Mouse (Mus musculus) midbrain, embryonic 12.5 days (tissue): ENCODE measurements at regions not wholly inside any gene's neighbourhood (a gene's known extent, or its start where the extent isn't known, plus 50 kb on each side); places are given as distances from the start of the nearest gene placed in this dataset.

Experiments
- ATAC-seq: fragments of 200-750 bp; cut with Nextera tagmentation; 2 replicates; pipeline ENCODE4 v1.8.0; 2017; ENCODE audit warnings: low read depth, moderate TSS enrichment, moderate library complexity; ENCODE audit not compliant: low FRiP score
- H3K27ac ChIP-seq: fragments of 300-500 bp; sonication (generic); replicated peaks from 2 replicates; pipeline ENCODE4 v1.5.1; 2016; ENCODE audit warnings: mild to moderate bottlenecking
- H3K27me3 ChIP-seq: fragments of 300-500 bp; sonication (generic); 2 replicates; pipeline ENCODE4 v1.6.1; 2016; ENCODE audit warnings: mild to moderate bottlenecking
- H3K36me3 ChIP-seq: fragments of 300-500 bp; sonication (generic); 2 replicates; pipeline ENCODE4 v1.6.1; 2016
- H3K4me1 ChIP-seq: fragments of 300-500 bp; sonication (generic); 2 replicates; pipeline ENCODE4 v1.6.1; 2016
- H3K4me2 ChIP-seq: fragments of 300-500 bp; sonication (generic); replicated peaks from 2 replicates; pipeline ENCODE4 v1.6.1; 2016; ENCODE audit warnings: mild to moderate bottlenecking, moderate library complexity
- H3K4me3 ChIP-seq: fragments of 300-500 bp; sonication (generic); 2 replicates; pipeline ENCODE4 v1.5.1; 2016; ENCODE audit warnings: mild to moderate bottlenecking
- H3K9ac ChIP-seq: fragments of 300-500 bp; sonication (generic); replicated peaks from 2 replicates; pipeline ENCODE4 v1.6.1; 2016; ENCODE audit warnings: mild to moderate bottlenecking, moderate library complexity
- H3K9me3 ChIP-seq: fragments of 300-500 bp; sonication (generic); 2 replicates; pipeline ENCODE4 v1.6.1; 2016; ENCODE audit warnings: mild to moderate bottlenecking
- WGBS: fragments of 180-500 bp; shearing (Covaris S2); methylation state at CpG from one replicate; pipeline ENCODE4 v1.1.7; 2016; 5-methylcytosine and 5-hydroxymethylcytosine counted together

DNA sequence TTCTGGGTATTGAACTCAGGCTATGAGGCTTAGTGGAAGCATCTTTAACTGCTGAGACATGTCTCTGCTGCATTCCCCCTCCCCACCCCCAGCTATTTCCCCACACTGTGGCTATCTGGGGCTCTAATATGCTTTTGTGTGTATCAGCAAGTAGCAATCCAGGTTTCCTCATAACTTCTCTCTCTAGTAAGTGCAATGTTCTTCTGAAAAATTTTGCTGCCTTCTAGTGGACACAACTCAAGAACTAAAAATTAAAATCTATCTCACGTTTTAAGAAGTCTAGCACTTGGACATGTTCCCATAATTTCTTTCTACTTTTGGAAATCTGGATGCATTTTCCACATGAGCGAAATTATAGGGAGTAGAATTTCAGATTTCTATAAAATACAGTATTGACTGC is 50.3 kb upstream of the D16Ertd472e start:
- no peak for ATAC-seq
- WGBS, result 78% methylated on average over 2 of the region's 2 CpGs
- no peak overlapping the region for H3K4me3 ChIP-seq
- no peaks in the 10 kb centered on the region for H3K27me3 ChIP-seq
- no peak overlapping the region for H3K9ac ChIP-seq
- H3K9me3 ChIP-seq, result no peaks in the 10 kb centered on the region
- no peaks in the 10 kb centered on the region for H3K4me1 ChIP-seq
- H3K27ac ChIP-seq, result no peak overlapping the region
- no peak overlapping the region for H3K4me2 ChIP-seq
- H3K36me3 ChIP-seq, result no peaks in the 10 kb centered on the region
